Mouse (Mus musculus): ENCODE measurements at regions not wholly inside any gene's neighbourhood (a gene's known extent, or its start where the extent isn't known, plus 50 kb on each side); places are given as distances from the start of the nearest gene placed in this dataset.
"Not testable (repeated sequence)": the region's sequence is repeated elsewhere in the genome, so short reads cannot be mapped to it uniquely, and the experiment has no call there.

GRCm38 (mm10) chr17:4429036-4429435 is 565.1 kb upstream of the Arid1b start:
- DNase-seq, result no peak

- no peak for DNase-seq
Observed at GRCm38 (mm10) chr17:4445606-4446005, 548.5 kb upstream of the Arid1b start.

- DNase-seq, result no peak
Observed at GRCm38 (mm10) chr17:4457491-4457890, 536.6 kb upstream of the Arid1b start.

GRCm38 (mm10) chr17:4461541-4461940 is 532.6 kb upstream of the Arid1b start:
- DNase-seq, result no peak

GRCm38 (mm10) chr17:4464286-4464880 is 529.7 kb upstream of the Arid1b start:
- peak; percentile 27 for DNase-seq

- no peak for DNase-seq
Observed at GRCm38 (mm10) chr17:4465741-4466140, 528.4 kb upstream of the Arid1b start.

- no peak for DNase-seq
Observed at GRCm38 (mm10) chr17:4472412-4472811, 521.7 kb upstream of the Arid1b start.

GRCm38 (mm10) chr17:4474350-4474749 is 519.8 kb upstream of the Arid1b start:
- DNase-seq, result no peak

- DNase-seq, result no peak
Observed at GRCm38 (mm10) chr17:4475665-4476064, 518.5 kb upstream of the Arid1b start.

GRCm38 (mm10) chr17:4494392-4494791 is 499.7 kb upstream of the Arid1b start:
- no peak for DNase-seq

- DNase-seq, result no peak
Observed at GRCm38 (mm10) chr17:4500504-4500903, 493.6 kb upstream of the Arid1b start.

GRCm38 (mm10) chr17:4501029-4501428 is 493.1 kb upstream of the Arid1b start:
- no peak for DNase-seq

- DNase-seq, result no peak
Observed at GRCm38 (mm10) chr17:4504951-4505350, 489.2 kb upstream of the Arid1b start.

GRCm38 (mm10) chr17:4509506-4509905 is 484.6 kb upstream of the Arid1b start:
- no peak for DNase-seq

GRCm38 (mm10) chr17:4516141-4516540 is 478.0 kb upstream of the Arid1b start:
- DNase-seq, result no peak

GRCm38 (mm10) chr17:4516846-4517245 is 477.3 kb upstream of the Arid1b start:
- DNase-seq, result no peak

- DNase-seq, result no peak
Observed at GRCm38 (mm10) chr17:4521031-4521430, 473.1 kb upstream of the Arid1b start.

- DNase-seq, result no peak
Observed at GRCm38 (mm10) chr17:4526466-4526865, 467.7 kb upstream of the Arid1b start.

GRCm38 (mm10) chr17:4532126-4532525 is 462.0 kb upstream of the Arid1b start:
- DNase-seq, result no peak

- DNase-seq, result no peak
Observed at GRCm38 (mm10) chr17:4540435-4540834, 453.7 kb upstream of the Arid1b start.

- DNase-seq, result no peak
Observed at GRCm38 (mm10) chr17:4541020-4541743, 452.9 kb upstream of the Arid1b start.

- no peak for DNase-seq
Observed at GRCm38 (mm10) chr17:4546579-4546978, 447.6 kb upstream of the Arid1b start.

GRCm38 (mm10) chr17:4553026-4553425 is 441.1 kb upstream of the Arid1b start:
- DNase-seq, result not testable (repeated sequence)

GRCm38 (mm10) chr17:4563641-4564040 is 430.5 kb upstream of the Arid1b start:
- DNase-seq, result peak; percentile 10

GRCm38 (mm10) chr17:4576883-4577282 is 417.2 kb upstream of the Arid1b start:
- no peak for DNase-seq
